Mouse (Mus musculus) gastrocnemius, postnatal 10 days (tissue): ENCODE measurements around the gene Cyp4f16. TPM values are rescaled to one million over a fixed set of nuclear protein-coding genes. Genes with fewer than 3 reads are reported as not detected.
"Not testable (repeated sequence)": the region's sequence is repeated elsewhere in the genome, so short reads cannot be mapped to it uniquely, and the experiment has no call there.

Experiments used
- DNase-seq: peaks from one replicate; pipeline ENCODE4 v3.0.0; 2021; ENCODE audit warnings: mixed read lengths
- total RNA-seq, 2 experiments: library from RNA; stranded (reverse); gene quantifications; 2 replicates each; pipeline ENCODE4 v1.2.3; 2021

Cyp4f16 gene
- total RNA-seq, 2 experiments from 2014 or later: 4.5 to 5.9 TPM

DNA sequence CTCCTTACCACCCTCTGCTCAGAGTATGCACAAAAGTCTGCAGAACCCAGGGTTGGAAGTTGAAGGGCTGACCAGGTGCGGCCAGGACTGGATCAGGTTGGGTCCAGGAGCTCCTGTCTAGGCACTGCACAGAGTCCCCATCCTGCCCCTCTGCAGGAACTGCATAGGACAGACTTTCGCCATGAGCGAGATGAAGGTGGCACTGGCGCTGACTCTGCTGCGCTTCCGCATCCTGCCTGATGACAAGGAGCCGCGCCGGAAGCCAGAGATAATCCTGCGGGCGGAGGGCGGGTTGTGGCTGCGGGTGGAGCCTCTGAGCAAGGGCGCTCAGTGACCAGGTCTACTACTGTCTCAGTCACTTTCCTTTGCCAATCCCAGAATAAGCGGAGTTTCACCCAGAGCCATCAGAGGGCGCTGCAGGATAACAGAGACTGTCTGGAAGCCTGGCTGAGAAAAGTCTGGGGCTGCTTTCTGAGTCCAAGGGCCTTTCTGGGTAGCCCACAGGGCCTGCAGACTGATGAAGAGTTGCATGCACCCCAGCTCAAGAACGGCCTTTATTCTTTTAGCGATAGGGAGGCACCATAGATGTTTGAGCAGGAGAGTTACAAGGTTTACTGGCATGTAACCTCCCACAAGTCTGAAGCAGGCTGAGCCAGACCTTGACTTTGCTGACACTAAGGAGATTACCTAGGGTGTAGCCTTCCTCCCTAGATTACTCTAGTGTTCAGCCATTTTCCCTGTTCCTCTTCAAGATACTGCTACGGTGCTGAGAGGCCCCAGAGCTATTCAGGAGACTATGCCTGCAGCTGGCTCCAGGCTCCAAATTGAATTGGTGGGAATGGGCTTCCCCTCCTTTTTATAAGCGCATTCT lies 14.8 kb downstream of the Cyp4f16 start:
- DNase-seq: peak; percentile 66

DNA sequence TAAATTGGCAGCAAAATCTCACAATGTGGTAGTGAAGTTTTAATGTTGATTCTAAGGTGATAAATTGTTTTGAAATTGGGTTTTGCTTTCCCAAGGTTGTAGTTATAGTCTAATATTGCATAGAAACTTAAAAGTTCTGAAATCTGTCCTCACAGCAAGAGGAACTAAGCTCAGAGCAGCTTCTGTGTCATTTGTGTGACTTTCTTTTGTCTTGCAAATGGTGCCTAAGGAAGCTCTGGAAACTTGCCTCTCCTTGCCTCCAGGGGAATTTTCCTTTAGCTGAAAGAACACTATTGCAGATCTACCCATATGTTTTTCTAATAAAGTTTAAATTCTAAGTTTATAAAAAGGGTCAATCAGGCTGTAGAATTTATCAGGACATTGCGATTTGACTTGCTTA lies 16.7 kb downstream of the Cyp4f16 start:
- DNase-seq: not testable (repeated sequence)

DNA sequence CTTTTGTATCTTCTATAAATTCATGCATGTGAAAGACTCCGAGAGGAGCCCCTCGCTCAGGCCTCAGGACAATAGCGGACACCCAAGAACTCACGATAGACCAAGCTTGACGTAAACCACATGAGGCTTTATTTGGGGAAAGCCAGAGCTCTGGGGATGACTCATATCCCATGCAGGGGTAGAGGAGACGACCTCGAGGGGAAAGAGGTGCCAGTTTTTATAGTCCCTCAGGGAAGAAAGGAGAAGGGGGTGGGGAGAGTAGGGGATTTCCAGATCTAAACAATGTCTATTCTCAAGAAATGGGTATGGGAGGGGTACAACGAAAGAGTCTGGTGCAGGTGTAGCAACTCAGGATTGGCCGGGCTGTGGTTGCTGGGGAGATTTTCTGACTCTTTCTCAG lies 18.0 kb downstream of the Cyp4f16 start:
- not testable (repeated sequence) for DNase-seq

DNA sequence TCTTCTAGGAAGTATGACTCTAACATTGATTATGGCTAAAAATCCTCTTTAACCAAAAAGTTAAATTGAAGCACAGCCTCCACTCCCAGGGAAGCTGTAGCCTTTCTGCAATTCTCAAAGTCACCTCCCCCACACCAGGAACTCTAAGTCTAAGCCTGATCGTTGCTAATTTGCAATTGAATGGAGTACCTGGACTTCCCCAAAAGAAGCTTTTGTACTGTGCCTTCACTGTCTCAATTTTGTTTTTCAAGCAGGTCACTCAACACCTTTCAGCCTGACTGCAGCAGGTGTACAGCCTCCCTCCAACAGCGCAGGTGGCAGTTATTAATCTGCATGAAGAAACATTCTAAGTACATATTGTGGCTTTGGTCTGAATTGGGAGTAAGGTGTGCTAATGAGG lies 26.9 kb downstream of the Cyp4f16 start:
- DNase-seq: not testable (repeated sequence)

DNA sequence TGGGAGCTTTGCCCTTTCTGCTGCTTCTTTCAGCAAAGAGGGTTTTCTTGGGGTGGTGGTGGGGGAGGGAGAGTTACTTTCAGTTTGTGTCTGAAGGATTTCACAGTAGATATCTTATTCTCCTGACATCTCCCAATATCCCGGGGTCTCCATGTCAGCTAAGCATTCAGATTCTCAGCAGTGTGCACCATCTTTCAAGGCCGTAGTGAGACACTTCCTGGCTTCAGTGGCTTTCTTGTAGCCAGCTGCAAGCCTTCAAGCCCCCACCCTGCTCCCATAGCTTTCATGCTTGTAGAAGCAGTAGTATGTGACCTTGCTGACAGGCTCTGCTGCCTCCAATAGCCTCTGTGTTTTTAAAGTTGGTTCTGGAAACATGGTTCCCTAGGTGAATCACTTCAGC lies 36.9 kb downstream of the Cyp4f16 start:
- DNase-seq: not testable (repeated sequence)

DNA sequence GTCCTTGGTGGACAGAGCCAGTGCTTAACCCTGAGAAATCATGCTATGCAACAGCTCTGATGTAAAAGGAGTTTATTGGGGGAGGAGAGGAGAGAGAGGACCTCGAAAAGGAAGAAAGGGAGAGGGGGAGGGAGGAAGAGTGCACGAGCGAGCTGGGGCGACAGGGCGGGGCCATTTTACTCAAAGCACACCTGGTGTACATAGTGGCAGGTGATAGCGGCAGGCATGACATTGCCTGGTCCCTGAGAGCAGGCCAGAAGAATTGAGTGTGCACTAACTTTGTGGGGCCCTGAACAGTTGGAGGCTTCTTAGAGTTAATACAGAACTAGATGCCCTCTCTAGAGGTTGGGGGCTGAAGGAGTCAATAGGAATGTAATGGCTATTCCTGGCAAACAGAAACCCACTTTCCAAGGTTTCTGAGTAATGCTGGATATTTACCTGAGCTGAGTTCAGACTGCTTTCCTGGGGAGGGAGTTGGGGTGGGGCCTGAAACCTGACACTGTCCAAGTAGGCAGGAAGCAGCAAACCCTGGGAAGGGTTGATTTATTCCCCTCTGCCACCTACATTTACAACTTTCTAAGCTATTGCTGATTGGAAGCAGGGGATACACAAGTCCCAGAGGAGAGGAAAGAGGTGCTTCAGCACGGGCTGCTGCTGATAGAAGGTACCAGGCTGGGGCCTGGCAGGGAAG lies 41.3 kb downstream of the Cyp4f16 start:
- no peak for DNase-seq

GRCm38 (mm10) chr17:32596494-32596893 lies 60.1 kb downstream of the Cyp4f16 start:
- no peak for DNase-seq

Other genes with a start within 250 kb of the Cyp4f16 start
- 10 to 100 TPM; 37.6 to 50.2 TPM for gene Akap8, start 215.3 kb upstream of the Cyp4f16 start, total RNA-seq
- gene Akap8l, start 186.0 kb upstream of the Cyp4f16 start, total RNA-seq: 10 to 100 TPM; 23.7 to 39.9 TPM
- gene Wiz, start 147.1 kb upstream of the Cyp4f16 start, total RNA-seq: 10 to 100 TPM; 17.5 to 24.5 TPM
- under 1 TPM; 0.70 to 0.90 TPM for gene Rasal3, start 133.0 kb upstream of the Cyp4f16 start, total RNA-seq
- gene Pglyrp2, start 112.4 kb upstream of the Cyp4f16 start, total RNA-seq: not detected
- 1 to 10 TPM in 1 of 2 experiments, under 1 TPM in 1; 0.61 to 1.0 TPM for gene Cyp4f39, start 83.8 kb upstream of the Cyp4f16 start, total RNA-seq
- gene Cyp4f17, start 30.5 kb upstream of the Cyp4f16 start, total RNA-seq: 1 to 10 TPM; 1.7 to 2.3 TPM
- gene Cyp4f37, start 84.8 kb downstream of the Cyp4f16 start, total RNA-seq: not detected
- not detected for gene Cyp4f40, start 122.3 kb downstream of the Cyp4f16 start, total RNA-seq
- gene Cyp4f15, start 149.1 kb downstream of the Cyp4f16 start, total RNA-seq: not detected